Mouse (Mus musculus) adrenal gland (tissue): Measurements from ENCODE around the gene Taf13.
"Not testable (repeated sequence)": the region's sequence is repeated elsewhere in the genome, so short reads cannot be mapped to it uniquely, and the experiment has no call there.

Experiments used
- intact Hi-C: fragments of 180-260 bp; cut with DNase I; formaldehyde crosslinking; loops from one replicate; pipeline ENCODE4 v1.15.1; 2025
- long read RNA-seq, 2 experiments: library from polyadenylated mRNA; unstranded; transcript quantifications; one replicate each; pipeline ENCODE4 v2.0.0; 2020; ENCODE audit warnings: borderline replicate concordance in 1 of 2; ENCODE audit not compliant: insufficient replicate concordance in 1 of 2

The Taf13 gene
- long read RNA-seq, experiment 1, transcript Taf13-204 (4 exons, 2,443 nt): major isoform, 18 of 28 reads
- long read RNA-seq, experiment 1, partial matches to known transcripts: 2 of 28 reads
- long read RNA-seq, experiment 1, other reads (novel, unspliced or antisense): 6 of 28 reads
- long read RNA-seq, experiment 2, transcript Taf13-204 (4 exons, 2,443 nt): major isoform, 32 of 34 reads
- long read RNA-seq, experiment 2, partial matches to known transcripts: 0 of 34 reads
- long read RNA-seq, experiment 2, other reads (novel, unspliced or antisense): 1 of 34 reads

DNA sequence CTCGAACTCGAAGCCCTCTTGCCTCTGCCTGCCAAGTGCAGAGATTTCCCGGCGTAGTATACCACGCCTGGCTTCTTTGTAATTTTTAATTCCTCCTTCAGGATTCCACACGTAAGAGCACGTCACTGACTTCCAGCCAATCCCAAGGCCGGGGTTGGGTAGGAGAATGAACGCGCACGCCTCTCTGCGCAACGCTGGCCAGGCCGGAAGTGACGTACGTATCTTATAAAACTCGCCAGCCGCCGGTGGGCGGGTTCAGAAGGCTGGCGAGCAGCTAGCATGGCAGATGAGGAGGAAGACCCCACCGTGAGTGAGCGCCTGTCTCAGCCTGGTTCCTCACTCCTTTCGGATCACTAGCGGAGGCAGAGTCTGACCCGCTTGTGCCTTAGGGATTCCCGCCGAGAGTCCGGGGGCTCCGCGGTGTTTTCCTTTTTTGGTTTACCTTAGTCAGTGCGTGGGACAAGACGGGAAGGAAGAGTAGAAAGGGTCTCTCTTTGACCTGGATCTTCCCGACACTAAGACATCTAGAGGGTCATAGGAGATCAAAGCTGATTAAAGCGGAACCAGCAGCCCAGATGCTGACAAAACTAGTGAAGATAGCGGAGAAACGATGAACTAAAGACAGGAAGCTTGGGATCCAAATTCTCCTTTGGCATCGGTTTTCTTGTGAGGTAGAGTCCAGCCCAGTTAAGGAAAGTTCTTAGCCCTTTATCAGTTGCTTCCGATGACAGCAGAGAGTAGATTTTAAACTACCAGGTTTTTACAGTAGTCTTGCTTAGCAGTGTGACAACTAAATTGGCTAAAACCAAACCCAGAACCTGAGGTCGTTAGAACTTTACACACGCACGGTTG, at the start of gene Taf13:
Gene Taf13, plus strand, starts transcription at position 256 of the 852 bp plus-strand sequence.
- intact Hi-C loops: no loop called here

GRCm38 (mm10) chr3:108523415-108523814, 48.1 kb upstream of the Taf13 start:
- intact Hi-C loops: no loop called here

- intact Hi-C loops: no loop called here
Observed at GRCm38 (mm10) chr3:108528489-108528888, 43.0 kb upstream of the Taf13 start.

GRCm38 (mm10) chr3:108533114-108533885, 38.2 kb upstream of the Taf13 start:
- intact Hi-C loops: no loop called here

GRCm38 (mm10) chr3:108533951-108534350, 37.5 kb upstream of the Taf13 start, which contains the start of gene 1700013F07Rik:
1700013F07Rik (plus strand) TSS chr3:108534150.
- intact Hi-C loops: no loop called here

- intact Hi-C loops: no loop called here
Observed at GRCm38 (mm10) chr3:108535896-108536516, 35.5 kb upstream of the Taf13 start.

DNA sequence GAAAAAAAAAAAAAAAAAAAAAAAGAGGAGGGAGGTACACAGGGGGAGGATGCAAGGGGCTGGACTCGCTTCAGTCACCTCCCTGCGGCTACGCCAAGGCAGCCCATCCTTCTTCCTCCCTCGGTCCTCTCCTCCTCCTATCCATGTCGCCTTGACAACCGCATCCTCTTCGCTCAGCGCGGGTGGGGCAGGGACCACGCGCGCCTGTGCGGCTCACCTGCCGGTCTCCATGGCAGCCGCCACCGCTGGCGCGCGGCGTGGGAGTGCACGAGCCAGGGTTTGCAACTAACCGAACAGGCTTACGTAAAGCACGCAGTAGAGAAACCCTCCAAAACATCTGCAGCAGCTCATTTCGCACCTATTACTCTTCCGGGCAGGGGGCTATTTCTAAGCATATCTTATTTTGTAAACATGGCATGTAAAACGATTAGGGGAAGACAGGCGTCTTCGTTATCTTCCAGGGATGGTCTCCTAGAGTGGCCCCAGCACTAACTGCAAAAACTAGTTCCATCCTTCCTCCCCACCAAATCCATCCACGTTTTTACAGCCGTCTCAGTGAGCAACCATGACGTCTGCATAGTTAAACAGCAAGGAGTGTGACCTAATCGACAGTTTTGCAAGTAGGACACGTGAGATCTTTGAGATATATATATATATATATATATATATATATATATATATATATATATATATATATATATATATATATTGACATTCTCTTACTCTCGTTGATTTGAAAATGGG, 34.8 kb upstream of the Taf13 start, which contains the start of gene 5330417C22Rik:
Gene 5330417C22Rik, minus strand, starts transcription at position 20 of the 744 bp plus-strand sequence.
- intact Hi-C loops: no loop called here

DNA sequence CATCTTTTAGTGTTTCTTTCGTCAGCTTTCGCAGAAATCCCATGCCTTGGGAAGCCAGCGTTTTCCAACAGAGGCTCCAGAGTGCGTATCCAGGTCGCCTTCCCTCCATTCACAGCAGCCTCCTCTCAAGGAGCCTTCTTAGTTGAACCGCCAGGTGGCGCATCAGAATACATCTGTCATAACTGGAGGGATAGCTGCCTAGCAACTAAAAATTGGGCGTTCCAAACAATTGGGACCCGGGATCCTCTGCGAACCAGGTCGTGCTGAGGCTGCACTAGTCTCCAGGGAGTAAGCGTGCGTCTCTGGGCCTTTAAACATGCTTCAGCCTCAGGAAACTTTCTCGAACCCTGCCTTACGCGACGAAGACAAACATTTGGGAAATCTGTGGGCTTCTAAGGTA, 34.2 kb upstream of the Taf13 start:
- intact Hi-C loops: no loop called here

DNA sequence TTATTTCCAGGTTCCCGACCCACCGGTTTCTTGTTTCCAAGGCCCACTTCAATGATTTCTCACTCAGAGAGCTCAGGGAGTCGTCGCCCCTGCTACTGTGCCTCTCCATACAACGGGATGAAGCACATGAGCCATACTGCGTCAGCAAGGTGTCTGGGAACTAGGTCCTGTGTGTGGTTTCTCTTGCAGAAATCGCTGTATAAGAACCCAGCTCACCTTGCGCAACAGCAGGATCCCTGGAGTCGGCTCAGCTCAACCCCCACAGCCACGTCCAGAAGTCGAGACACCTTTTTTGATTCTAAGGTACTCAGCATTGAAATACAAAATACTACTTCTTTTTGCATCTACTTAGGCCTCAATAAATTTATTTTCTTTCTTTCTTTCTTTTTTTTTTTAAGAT, 29.2 kb upstream of the Taf13 start:
- intact Hi-C loops: no loop called here

DNA sequence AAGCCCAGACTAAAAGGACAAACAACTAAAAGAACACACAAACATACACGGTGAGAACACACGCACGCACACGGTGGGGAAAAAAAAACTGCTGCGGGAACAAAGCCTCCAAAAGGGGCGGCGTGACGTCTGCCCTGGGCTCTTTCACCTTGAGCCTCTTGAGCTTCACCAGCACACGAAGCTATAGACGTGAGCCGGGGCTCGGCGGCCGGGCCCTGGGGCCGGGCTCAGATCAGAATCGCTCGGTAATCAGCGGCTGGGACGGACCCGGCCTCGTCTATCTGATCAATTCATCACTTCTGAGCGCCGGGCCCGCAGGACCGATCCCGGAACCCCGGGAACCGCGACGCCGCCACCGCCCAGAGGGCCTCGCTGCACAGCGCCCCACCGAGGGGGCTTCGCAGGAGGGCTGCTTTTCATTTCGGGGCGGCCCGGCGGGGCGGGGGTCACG, 17.4 kb upstream of the Taf13 start:
- intact Hi-C loops: loop anchor here (5.0 kb wide), 1 partner anchor 112 kb away; no protein-coding TSS in a partner anchor

DNA sequence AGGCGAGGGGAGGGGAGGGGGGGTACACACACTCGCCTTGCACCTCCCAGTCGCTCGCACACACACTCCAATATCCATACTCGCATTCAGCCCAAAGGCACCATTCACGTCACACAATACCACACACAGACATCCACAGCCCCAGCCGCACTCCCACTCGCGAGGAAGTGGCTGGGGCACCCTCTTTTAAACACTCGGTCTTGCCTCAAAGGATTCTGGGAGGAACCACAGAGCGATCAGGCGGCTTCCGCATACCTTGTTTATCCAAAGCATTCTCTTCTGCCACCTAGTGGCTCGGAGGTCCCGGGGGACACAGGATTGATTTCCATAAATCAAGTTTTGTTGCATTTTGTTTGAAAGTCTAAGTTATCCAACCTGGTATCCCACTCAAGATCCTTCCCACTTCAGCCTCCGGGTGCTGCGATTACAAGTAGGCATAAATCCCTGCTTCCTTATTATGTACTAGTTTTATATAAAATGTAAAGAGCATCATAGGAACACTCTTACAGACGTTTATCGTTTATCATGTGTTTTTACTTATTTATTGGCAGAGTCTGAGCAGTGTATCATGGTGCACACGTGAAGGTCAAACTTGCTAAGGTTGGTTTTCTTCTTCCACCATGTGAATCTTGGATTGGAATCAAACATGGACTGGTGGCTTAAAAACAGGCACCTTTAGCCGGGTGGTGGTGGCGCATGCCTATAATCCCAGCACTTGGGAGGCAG, 16.7 kb upstream of the Taf13 start:
- intact Hi-C loops: loop anchor here (5.0 kb wide), 1 partner anchor 112 kb away; no protein-coding TSS in a partner anchor

DNA sequence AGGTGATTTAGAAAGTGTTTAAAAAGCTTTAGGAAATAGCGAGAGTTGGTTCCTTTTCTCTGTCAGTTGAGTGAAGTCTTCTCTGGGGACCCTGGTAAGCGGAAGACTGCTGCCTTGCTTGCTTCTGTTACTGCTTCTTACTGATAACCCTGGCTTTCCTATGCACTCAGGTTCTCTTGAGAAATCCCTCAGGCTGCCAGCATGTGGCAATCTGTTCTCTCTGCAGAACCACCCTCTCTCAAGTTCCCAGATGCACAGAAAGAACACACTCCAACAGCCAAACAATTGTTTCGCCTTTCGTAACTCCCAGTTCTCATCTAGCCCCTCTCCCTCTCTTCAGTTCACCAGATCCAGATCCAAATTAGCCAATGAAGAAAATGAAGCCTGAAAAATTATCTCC, 13.6 kb upstream of the Taf13 start:
- intact Hi-C loops: no loop called here

GRCm38 (mm10) chr3:108562133-108562730, 9.3 kb upstream of the Taf13 start, which contains the start of gene Tmem167b:
Tmem167b (minus strand) TSS chr3:108562466.
- intact Hi-C loops: loop anchor here (2.0 kb wide), 1 partner anchor 161 kb away; no protein-coding TSS in a partner anchor

DNA sequence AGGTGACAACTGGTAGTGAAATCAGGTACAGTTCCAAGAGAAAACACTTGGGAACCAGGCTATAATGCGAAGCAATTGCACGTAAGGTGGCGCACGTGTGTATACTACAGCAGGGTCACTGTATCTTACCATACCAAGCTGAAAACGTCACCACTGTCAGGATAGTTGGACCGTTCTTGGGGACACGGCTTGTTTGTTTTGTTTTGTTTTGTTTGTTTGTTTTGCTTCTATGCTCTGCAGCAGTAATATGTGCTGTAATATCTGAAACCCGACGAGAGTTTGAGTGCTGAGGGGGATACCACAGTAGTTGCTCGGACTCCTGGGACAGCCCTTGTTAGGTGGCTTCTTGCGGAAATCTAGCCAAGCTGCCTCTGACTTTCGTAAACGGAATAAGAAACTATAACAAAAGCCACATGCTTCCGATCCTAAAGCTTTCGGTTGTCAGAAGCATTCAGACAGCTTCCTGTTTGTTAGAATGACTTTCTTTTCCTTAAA, 8.7 kb upstream of the Taf13 start:
- intact Hi-C loops: loop anchor here (2.0 kb wide), 1 partner anchor 162 kb away; no protein-coding TSS in a partner anchor

DNA sequence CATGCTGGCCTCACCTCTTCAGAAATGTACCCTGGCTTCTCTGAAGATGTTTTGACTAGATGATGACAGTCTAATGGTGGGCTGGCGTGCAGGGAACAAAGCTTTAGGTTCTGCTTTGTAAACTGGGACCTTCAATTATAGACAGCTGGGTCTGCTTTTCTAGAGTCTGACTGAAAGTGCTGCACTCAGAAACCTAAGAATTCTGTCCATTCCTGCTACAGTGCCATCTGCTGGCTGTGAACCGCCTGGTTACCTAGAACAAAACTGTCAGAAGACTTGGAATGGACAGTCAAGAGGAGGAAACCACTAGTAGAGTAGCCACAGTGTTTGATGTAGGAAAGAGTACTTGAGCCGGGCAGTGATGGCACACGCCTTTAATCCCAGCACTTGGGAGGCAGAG, 8.2 kb upstream of the Taf13 start:
- intact Hi-C loops: loop anchor here (2.0 kb wide), 1 partner anchor 163 kb away; no protein-coding TSS in a partner anchor

- intact Hi-C loops: no loop called here
Observed at GRCm38 (mm10) chr3:108567990-108568877, 3.3 kb upstream of the Taf13 start.

DNA sequence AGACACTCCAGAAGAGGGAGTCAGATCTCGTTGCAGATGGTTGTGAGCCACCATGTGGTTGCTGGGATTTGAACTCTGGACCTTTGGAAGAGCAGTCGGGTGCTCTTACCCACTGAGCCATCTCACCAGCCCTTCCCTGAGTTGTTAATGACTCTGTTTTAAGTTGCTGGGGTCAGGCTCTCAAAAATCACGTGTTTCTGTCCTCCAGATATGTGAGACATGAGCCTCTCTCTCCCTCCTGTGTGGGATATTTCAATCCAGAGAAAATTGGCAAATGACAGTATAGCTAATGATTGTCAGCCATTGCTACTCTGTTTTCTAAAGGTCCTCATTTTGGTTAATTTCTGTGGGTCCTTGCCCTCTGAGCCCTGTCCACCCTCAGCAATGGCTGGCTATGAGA, 1.9 kb upstream of the Taf13 start:
- intact Hi-C loops: not testable (repeated sequence)

- intact Hi-C loops: no loop called here
Observed at GRCm38 (mm10) chr3:108570813-108571212, 685 bp upstream of the Taf13 start.
